Mouse (Mus musculus) cortical plate, adult 2 months (tissue): ENCODE data around the gene Ccdc173. TPM values are rescaled to one million over a fixed set of nuclear protein-coding genes. Genes with fewer than 3 reads are reported as not detected.
"Not testable (repeated sequence)": the region's sequence is repeated elsewhere in the genome, so short reads cannot be mapped to it uniquely, and the experiment has no call there.

Experiments
- H3K27ac ChIP-seq: fragments of 200-500 bp; 2 replicates; pipeline ENCODE4 v1.5.1; 2012; ENCODE audit warnings: low read length, control low read depth, inconsistent platforms; ENCODE audit not compliant: insufficient read depth
- H3K4me1 ChIP-seq: fragments of 200-500 bp; 2 replicates; pipeline ENCODE4 v1.6.1; 2011; ENCODE audit warnings: low read length; ENCODE audit not compliant: control insufficient read depth, insufficient read depth
- H3K4me3 ChIP-seq: fragments of 200-500 bp; 2 replicates; pipeline ENCODE4 v1.5.1; 2011; ENCODE audit warnings: mild to moderate bottlenecking, low read length, control low read depth; ENCODE audit not compliant: insufficient read depth
- CTCF ChIP-seq: fragments of 200-500 bp; IDR thresholded peaks from 2 replicates; pipeline ENCODE4 v1.5.1; 2011; ENCODE audit warnings: mild to moderate bottlenecking, control low read depth, low read length; ENCODE audit not compliant: insufficient read depth; ENCODE audit errors: extremely low read depth
- POLR2A ChIP-seq: fragments of 200-500 bp; IDR thresholded peaks from 2 replicates; pipeline ENCODE4 v1.6.1; 2011; ENCODE audit warnings: mild to moderate bottlenecking, low read length, control low read depth; ENCODE audit not compliant: insufficient read depth; ENCODE audit errors: extremely low read depth
- polyA plus RNA-seq: library from polyadenylated mRNA; depleted of rRNA; stranded (reverse); fragments of >200 nt; gene quantifications from 2 replicates; pipeline ENCODE4 v1.2.3, GENCODE M21; 2012

Gene Ccdc173
- polyA plus RNA-seq, 1 experiment = 3.7 TPM

- TF ChIP-seq POLR2A (peak; percentile 46; the same call in 1 of the 2 replicates), CTCF (no peak)
- Histone ChIP-seq H3K4me3 (peak overlapping the region; percentile 54), H3K4me1 (peaks cover 2% of the 10 kb centered on the region), H3K27ac (peak overlapping the region; percentile 16)
Observed at GRCm38 (mm10) chr2:69822361-69823128, 33.2 kb upstream of the Ccdc173 start.

- peak within 1 kb of the TSS; percentile 16 for H3K27ac ChIP-seq
Observed at GRCm38 (mm10) chr2:69821711-69822110, 32.3 kb upstream of the Ccdc173 start, which contains the start of gene Klhl23. TSS of gene Klhl23 (plus strand) at chr2:69821944.

DNA sequence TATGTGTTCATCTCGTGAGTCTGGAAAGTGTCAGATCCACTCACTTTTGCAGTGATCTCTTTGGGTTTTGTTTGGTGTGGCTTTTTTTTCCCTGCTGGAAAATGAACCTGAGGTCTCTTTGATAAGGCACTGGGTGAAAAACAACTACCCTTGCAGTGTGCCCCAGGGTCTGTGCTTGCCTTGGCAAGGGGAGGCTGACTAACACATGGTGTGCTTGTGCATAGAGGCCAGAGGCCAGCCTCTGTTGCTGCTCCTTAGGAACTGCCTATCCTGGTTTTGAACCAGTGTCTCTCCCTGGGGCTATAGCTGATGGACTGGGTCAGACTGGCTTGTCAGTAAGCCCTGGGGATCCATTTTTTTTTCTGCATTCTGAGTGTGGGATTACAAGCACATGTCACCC is 30.8 kb upstream of the Ccdc173 start:
- Histone ChIP-seq H3K4me1 (peaks cover 2% of the 10 kb centered on the region), H3K4me3 (no peak overlapping the region), H3K27ac (no peak overlapping the region)
- no peak for TF ChIP-seq POLR2A
- no peak for TF ChIP-seq CTCF

More at GRCm38 (mm10) chr2:69821711-69822110, 32.3 kb upstream of the Ccdc173 start, which contains the start of gene Klhl23:
- Histone ChIP-seq H3K4me1 (peaks cover 2% of the 10 kb centered on the region), H3K4me3 (peak within 1 kb of the TSS; percentile 54)
- TF ChIP-seq POLR2A (no peak), CTCF (no peak)

DNA sequence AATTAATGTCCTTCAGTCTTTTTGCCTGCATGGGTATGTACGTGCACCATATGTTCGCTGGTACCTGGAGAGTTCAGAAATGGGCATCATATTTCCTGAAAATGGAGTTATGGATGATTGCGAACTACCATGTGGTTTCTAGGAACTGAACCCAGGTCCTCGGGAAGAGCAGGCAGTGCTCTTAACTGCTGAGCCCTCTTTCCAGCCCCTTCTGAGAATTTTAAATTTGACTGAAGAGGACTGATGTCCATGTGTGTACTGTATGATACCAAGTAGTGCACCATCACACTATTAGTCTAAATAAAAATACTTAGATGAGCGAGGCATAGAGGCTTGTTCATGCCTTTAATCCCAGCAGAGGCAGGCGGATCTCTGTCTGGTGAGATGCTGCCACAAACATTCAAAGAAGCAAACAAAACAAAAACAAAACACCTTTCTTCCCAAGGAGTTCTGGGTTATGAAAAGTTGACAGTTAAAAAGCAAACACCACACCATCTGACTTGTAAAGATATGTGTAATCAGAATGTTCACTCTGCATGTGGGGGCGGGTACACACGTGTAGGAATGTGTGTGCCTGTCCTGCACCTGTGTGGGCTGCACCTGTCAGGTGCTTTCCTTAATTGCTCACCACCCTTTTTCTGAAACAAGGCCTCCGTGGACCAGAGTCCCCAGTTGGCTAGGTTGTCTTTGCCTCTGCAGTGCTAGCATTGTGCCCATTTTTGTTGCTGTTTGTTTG is 29.1 kb upstream of the Ccdc173 start:
- Histone ChIP-seq H3K4me1 (no peaks in the 10 kb centered on the region; the same call in 1 of the 2 replicates), H3K4me3 (no peak overlapping the region), H3K27ac (no peak overlapping the region)
- TF ChIP-seq CTCF (no peak), POLR2A (no peak)

GRCm38 (mm10) chr2:69816575-69816974 is 27.2 kb upstream of the Ccdc173 start:
- no peaks in the 10 kb centered on the region; the same call in 1 of the 2 replicates for H3K4me1 ChIP-seq
- no peak overlapping the region for H3K27ac ChIP-seq
- no peak for TF ChIP-seq POLR2A
- TF ChIP-seq CTCF = no peak
- H3K4me3 ChIP-seq = no peak overlapping the region

- not testable (repeated sequence) for H3K27ac ChIP-seq, H3K4me3 ChIP-seq, H3K4me1 ChIP-seq
Observed at GRCm38 (mm10) chr2:69811349-69811748, 22.0 kb upstream of the Ccdc173 start.

DNA sequence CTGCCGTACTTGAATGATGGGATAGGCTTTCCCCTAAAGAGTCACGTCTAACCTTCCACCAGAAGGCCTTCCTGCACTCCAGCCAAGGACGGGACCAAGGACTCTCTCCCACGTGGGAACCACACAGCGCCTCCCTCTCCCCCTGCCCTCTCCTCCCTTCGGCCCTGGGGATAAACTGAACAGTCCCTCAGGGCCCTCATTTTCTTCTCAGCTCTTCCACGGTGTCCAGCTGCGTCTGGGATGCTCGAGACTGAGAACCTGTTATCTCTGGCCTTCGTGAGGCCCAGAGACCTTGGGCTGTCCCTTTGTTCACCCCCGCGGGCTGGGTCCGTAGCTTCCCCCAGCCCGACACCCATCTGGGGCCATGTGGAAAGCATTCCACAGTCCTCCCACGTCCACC is 20.8 kb upstream of the Ccdc173 start:
- TF ChIP-seq CTCF (no peak), POLR2A (no peak)
- Histone ChIP-seq H3K4me3 (no peak overlapping the region), H3K27ac (no peak overlapping the region), H3K4me1 (no peaks in the 10 kb centered on the region)

GRCm38 (mm10) chr2:69804663-69805062 is 15.3 kb upstream of the Ccdc173 start:
- not testable (repeated sequence) for H3K4me1 ChIP-seq, H3K4me3 ChIP-seq, H3K27ac ChIP-seq

DNA sequence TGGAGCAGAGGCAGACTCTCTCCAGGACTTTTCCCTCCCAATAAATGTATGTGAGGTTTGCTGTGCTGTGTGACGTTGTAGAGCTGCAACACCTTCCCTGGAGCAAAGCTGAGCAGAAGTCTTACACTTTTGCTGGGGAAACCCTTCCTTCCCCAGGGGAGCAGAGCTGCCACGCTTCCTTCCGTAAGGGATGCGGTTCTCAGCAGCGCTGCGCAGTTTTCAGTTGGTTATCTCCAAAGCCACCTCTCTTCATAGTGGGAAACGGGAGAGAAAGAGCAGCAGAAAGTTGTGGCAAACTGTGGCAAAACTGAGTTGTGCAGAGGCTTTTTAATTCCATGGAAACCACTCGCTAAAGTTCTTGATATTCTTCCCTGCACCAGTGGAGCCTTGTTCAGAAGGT is 14.4 kb upstream of the Ccdc173 start:
- TF ChIP-seq CTCF (no peak), POLR2A (no peak)
- H3K4me1 ChIP-seq = no peaks in the 10 kb centered on the region

DNA sequence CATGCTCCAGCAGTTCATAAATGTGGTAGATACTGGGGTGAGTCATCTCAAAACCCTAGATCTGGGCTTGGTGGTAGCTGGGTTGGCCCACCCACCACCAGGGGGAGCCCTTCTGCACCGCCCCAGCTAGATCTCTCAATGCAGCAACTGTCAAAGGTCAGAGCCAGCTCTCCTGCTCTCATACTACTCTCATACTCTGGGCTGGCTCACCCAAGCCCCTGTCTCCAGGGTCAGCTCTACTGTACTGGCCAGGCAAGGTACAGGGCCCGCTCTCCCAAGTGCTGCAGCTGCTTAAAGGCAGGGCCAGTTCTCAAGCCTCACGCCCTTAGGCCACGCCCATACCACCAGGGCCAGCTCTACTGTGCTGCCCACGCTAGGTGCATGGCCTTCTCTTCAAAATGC is 13.5 kb upstream of the Ccdc173 start:
- Histone ChIP-seq H3K4me1 (no peaks in the 10 kb centered on the region), H3K27ac (no peak overlapping the region), H3K4me3 (no peak overlapping the region)
- TF ChIP-seq CTCF = no peak

More for the DNA sequence above, 14.4 kb upstream of the Ccdc173 start:
- H3K27ac ChIP-seq = no peak overlapping the region
- H3K4me3 ChIP-seq = no peak overlapping the region
